Mouse (Mus musculus) cerebellum, adult (tissue): ENCODE measurements around the gene Fscn3.
A peak's percentile ranks its signal among the peaks of the same experiment; 100 is the strongest.

Experiments
- ATAC-seq: cut with Nextera tagmentation; 2 replicates; pipeline ENCODE4 v1.9.2; 2017; ENCODE audit warnings: mild to moderate bottlenecking, moderate library complexity, mixed read lengths; ENCODE audit not compliant: insufficient number of reproducible peaks, low FRiP score, low TSS enrichment

Gene Fscn3

DNA sequence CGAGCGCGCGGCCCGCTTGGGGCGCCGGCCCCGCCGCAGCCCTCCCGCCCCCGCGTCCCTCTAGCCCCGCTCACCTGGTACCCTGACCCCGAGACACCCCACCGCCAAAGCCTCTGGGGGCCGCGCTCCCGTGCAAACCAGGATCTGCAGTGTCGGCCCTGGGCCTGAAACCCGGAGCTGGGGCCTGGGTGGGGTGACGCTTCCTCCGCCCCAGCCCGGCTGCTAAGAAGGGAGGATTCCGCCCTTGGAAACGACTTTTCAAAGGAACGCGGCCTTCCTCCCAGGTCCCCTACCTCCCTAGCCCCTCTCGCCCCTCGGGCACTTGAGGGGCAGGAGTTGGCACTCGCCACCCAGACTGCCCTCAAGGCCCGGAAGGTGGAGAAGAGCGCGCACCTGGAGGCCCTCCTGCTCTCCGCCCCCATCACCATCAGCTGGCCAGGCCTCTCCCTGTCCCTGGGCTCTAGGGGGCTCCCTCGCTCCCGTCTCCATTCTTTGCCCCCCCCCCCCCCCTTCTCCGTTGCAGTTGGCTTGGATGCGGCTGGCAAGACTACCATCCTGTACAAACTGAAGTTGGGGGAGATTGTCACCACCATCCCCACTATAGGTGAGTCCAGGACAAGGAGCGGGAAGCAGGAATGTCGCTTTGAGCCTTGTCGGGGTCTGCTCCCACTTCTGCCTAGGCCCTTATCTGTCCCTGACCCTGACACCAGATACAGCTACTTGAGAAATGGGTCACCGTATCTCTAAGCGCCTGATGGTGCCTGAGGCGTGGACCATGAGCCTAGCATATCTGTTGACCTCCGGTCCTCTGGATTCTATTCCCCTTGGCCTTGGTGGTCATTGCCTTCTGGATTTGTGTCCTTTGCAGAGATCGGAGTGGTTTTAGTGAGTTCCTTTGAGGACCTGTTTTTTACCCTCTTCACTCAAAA is 3.6 kb upstream of the Fscn3 start:
- peak; percentile 36 for ATAC-seq

DNA sequence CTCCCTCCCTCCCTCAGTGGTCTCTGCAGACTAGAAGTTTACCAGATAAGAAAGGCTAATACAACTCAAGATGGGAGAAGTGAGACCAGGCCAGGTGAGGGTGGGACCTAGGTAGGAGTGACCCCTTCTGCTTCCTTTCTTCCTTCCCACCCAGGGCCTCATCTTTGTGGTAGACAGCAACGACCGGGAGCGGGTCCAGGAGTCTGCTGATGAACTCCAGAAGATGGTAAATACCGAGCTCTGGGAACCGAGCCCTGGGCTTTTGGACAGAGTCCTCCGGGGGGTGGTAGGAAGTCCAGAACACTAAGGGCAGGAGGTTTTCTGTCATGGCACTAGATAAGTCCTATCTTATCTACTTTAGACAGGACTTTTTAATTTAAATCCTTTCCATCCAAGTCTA is 2.6 kb upstream of the Fscn3 start:
- ATAC-seq = no peak

DNA sequence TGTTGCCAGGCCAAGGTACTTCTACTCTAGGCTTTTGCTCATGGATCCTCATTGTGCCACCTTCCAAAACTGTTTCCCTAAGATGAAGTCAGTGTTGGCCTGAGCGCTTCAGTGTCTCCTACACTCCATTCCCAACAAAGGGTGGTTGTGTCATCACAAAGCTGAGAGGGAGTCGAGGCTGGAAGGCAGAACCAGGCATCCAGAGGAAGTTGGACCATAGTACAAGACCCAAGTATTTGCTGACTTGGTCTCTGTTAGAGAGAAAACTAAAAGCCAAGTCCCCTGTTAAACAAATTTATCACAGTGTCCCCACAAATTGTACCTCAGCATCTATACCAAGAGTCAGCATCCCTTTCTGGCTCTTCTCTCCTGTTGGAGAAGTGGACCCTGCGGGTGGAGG is 701 bp downstream of the Fscn3 start, which contains the start of gene Gcc1:
Gene Gcc1, minus strand, starts transcription at position 101 of the 400 bp plus-strand sequence.
- no peak for ATAC-seq

DNA sequence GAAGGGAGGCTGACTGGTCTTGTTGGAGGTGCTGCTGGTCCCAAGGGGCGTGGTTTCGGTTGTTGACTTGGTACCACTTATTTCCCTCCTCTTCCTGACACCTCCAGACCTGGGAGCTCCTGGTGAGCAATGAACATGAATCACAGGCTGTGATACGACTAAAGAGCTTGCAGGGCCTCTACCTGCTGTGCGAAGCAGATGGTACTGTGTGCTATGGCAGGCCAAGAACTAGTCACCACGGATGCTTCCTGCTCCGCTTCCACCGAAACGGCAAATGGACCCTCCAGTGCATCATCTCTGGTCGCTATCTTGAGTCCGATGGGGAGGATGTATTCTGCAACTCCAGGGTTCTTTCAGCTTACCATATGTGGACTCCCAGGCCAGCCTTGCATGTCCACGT is 2.3 kb downstream of the Fscn3 start:
- peak; percentile 51; the same call in 1 of the 2 replicates for ATAC-seq

GRCm38 (mm10) chr6:28430795-28431537 is 3.4 kb downstream of the Fscn3 start:
- ATAC-seq = no peak

DNA sequence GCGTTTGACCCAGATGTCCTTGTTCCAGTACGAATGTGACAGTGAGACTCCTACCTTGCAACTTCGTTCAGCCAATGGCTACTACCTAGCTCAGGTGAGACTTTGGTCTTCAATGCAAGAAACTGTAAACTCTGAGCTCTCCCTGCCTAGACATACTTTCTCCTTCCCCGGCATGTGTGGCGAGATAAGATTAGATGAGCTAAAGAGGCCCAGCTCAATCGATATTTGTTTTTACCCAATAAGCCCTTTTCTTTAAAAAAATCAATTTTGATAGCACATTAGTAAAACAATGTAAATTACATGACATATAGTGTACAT is 3.9 kb downstream of the Fscn3 start:
- ATAC-seq = no peak

DNA sequence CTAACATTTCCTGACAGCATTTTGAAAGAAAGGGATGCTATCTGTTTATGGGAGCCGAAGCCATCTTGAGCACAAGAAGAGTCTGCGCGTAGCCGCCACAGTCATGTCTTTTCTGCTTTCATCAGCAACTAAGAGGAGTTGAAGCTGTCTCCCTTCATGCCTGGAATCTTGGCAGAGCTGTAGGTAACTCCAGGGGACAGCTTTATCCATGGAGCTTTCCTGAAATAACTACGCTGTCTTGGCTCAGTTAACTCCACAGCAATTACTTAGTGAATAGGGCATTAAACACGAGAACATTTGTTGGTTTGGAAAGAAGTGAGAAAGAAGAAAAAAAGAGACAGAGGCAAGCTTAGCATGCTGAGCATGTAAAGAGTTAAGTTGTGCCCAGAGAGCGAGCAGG is 20.3 kb downstream of the Fscn3 start:
- no peak for ATAC-seq

GRCm38 (mm10) chr6:28449253-28449652 is 21.7 kb downstream of the Fscn3 start, which contains the start of gene Pax4:
TSS of gene Pax4 (minus strand) at chr6:28449353.
- no peak for ATAC-seq

DNA sequence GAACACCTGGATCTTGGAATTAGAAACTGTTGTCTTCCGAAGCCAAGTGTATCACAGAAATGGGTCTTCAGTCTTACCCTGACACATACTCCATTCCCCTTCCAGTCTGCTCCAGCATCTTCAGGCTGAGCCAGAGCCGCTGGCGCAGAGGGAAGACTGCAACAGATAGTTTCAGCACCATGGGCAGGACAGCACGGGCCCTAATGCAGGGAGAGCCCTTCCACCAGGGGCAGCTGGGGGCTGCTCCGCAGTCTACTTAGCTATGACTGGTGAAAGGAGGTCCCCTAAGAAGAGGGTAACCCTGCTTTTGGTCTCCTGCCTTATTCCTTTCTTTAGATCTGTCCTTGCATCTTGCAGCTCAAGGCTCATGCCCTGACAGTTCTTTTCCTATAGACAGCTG is 22.9 kb downstream of the Fscn3 start:
- ATAC-seq = no peak

DNA sequence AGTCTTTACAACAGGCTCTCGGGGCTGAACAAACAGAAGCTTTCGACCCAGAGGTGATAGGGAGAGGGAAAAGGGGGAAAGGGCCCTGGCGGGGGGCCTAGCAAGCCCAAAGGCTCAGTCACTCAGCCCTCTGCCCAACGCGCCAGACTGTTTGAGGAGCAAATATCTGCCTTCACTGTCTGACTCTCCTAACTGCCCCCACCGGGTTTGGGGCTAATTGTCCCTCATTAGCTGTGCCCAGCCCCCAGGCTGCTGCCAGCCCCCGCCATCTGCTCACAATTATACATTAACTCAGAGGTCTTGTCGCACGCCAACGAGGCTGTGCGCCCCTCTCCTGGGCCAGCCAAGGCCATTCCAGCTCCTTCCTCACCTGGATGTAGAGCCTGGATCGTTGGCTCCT is 23.4 kb downstream of the Fscn3 start:
- no peak for ATAC-seq

GRCm38 (mm10) chr6:28459221-28459668 is 31.7 kb downstream of the Fscn3 start:
- no peak for ATAC-seq

GRCm38 (mm10) chr6:28460534-28460933 is 32.9 kb downstream of the Fscn3 start:
- peak; percentile 85 for ATAC-seq

GRCm38 (mm10) chr6:28464630-28465029 is 37.0 kb downstream of the Fscn3 start:
- no peak for ATAC-seq

DNA sequence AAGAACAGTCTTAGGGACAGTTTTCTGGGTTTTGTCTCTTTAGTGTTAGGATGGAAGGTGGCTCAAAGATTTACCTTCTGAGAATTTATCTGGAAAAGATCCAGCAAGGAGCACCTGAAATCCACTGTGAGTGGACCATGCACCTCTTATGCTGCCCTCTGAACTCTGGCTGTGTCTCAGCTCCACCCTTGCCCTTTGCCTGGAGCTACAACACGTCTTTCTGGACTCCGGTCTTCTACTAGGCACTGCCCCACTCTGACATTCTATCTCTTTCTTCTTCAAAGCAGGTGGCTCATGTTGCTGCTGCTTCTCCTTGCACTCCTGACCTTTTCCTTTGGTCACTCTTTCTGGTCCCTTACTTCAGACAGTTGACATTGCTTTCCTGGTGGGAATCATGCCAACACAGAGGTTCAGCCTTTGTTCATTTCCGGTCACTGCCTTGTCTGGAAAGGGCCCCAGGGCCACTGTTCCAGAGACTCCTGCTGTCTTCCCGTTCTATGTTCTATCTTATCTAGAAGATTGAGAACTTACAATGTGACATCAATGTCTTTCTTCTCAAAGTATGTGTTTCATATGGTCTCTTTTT is 42.5 kb downstream of the Fscn3 start:
- ATAC-seq = no peak

DNA sequence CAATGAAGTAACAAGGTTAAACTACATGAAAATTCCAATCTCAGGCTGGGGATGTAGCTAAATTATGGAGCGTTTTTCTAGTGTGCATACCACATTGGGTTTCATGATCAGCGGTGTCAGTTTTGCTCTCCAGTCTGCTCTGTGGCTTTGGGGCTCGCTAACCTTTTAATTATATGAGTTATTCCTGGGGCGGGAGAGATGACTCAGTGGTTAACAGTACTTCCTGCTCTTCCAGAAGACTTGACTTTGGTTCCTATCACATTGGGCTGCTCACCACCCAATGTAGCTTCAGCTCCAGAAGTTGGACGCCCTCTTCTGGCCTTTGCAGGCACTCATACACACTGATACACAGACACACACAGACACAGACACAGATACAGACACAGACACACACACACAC is 43.0 kb downstream of the Fscn3 start:
- no peak for ATAC-seq

DNA sequence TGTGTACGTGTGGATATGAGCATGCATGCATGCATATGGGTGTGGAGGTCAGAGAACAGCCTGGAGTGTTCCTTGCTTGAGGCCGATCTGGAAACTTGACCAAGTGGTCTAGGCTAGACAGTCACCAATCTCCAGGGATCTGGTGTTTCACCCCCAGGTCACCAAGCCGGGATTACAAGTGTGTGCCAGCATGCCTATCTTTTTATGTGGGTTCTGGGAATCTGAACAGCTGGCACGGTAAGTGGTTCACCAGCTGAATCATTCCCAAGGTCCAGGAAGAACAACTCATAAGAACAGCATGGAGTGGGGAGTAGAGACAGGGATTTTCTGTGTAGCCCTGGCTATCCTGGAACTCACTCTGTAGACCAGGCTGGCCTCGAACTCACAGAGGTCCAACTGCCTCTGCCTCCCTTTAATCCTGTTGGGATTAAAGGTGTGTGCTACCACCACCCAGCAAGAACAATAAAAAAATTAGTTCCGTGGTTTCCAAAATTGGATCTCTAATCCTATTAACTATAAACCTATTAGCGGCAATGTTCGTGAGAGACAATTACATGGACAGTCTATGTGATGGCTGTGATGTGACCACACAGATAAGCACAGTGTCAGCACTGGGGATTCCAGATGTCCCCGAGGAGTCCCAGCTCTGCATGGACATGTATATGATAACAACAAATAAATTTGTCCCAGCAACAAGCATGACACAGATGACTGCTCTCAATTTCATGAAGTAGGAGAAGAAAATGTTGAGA is 43.9 kb downstream of the Fscn3 start:
- ATAC-seq = no peak

DNA sequence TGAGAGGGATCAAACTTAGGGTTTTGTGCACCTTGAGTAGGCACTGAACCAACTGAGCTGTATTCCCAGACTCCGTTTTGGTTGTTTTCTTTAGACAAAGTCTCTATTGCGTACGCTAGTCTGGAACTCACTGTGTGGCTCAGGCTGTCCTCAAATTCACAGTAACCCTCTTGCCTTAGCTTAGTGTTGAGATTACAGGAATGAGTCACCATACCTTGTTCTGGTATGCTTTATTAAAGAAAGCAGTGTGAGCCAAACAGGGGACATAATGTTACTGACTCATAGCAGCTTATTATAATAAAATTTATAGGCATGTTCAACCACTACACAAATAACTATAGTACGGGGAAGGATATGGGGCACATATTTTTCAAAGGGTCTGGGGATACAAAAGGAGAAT is 46.6 kb downstream of the Fscn3 start:
- no peak for ATAC-seq

DNA sequence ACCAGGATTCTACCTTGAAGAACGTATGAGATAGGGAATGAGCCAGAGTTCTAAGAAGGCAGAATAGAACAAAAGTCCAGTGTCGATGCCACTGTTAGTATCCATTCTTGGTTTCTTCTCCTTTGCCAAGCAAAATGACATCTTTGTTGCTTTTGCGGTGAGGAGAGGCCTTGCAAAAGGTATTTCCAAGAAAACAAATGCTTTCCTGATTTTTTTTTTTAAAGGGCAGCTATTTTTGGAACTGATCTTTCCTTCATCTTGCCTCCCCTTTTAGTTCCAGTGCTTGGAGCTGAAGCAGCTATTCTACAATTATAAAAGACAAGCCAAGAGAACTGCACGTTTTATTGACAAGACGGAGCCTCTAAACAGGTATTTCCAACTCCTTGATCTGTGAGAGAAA is 47.2 kb downstream of the Fscn3 start, which contains the start of gene Snd1:
Gene Snd1, plus strand, starts transcription at position 301 of the 400 bp plus-strand sequence.
- ATAC-seq = no peak

DNA sequence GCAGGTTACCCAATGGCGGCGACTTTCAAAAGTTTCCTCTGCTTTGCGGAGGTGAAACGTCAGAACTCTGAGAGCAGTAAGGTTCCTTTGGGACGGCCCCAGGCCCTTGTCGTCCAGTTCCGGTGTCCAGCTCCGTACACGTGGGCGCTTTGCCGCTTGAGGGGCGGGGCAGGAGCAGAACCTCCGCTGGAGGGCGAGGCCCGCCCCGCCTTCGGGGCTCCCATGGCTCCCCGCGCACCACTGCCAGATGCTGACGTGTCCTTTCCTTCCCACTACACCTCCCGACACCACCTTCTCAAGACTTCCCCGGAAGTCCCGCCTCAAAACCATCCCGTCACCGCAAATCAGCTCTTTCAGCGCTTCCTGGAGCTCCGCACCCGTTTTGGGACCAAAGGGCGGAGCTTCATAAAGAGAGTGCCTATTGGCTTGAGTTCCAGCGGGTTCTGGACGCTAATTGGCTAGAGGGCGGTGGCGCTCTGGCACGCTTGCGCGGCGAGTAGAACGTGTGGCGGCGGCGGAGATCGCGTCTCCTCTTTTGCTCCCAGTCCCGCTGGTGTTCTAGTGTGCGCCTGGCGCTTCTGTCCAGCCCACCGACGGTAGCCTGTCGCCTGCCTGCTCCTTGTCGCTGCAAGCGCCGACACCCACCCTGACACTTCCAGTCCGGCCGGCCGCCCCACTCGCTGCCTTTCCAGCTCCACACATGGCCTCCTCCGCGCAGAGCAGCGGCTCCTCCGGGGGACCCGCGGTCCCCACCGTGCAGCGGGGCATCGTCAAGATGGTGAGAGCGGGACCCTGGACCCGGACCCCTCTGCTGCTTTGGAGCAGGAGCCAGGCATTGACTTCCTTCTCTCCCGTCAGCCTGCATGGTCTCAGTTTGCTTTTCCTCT is 52.5 kb downstream of the Fscn3 start:
- peak; percentile 98 for ATAC-seq
